Mouse (Mus musculus) monocyte, adult 2 months (primary cell): ENCODE data around the gene Ociad1.
"Not testable (repeated sequence)": the region's sequence is repeated elsewhere in the genome, so short reads cannot be mapped to it uniquely, and the experiment has no call there.

ENCODE experiments used
- DNase-seq, 2 experiments: peaks; one replicate each; pipeline ENCODE4 v3.0.0; 2022; ENCODE audit warnings: low spot score in 2 of 2, low read depth in 1 of 2

Ociad1 gene

DNA sequence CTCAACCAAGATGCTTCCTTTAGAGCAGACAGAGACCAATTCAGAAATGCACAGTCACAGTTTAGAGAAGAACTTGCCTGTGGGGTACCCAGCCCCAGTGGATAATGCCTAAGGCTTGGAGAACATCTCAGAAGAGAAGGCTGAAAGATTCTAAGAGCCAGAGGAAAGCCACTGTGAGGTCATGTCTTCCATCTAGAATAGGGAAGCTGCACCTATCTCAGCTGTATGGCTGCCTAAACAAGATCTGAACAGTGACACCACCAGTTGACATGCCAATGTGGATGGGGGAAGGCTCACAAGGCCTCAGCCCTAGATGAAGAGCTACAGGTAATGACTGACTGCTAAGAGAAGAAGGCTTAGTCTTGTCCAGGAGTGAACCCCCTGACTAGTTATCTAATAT is 8.5 kb upstream of the Ociad1 start:
- DNase-seq, result no peak

DNA sequence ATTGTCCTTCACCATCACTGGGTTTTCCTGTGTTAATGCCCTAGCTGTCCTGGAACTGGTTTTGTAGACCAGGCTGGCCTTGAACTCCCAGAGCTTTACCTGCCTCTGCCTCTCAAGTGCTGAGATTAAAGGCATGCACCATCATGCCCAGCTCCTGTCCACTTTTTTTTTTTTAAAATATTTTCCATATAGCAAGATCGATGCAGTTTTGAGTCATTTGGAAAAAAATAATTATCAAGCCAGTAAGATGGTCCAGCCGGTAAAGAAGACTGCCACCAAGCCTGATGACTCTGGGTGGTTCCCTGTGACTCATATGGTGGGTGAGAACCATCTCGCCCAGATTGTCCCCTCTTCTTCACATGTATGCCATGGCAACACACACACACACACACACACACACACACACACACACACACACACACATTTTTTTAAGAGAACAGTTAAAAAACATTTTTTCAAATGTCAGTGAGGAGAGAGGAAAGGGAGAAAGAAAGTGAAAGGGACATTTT is 7.1 kb upstream of the Ociad1 start:
- no peak for DNase-seq

DNA sequence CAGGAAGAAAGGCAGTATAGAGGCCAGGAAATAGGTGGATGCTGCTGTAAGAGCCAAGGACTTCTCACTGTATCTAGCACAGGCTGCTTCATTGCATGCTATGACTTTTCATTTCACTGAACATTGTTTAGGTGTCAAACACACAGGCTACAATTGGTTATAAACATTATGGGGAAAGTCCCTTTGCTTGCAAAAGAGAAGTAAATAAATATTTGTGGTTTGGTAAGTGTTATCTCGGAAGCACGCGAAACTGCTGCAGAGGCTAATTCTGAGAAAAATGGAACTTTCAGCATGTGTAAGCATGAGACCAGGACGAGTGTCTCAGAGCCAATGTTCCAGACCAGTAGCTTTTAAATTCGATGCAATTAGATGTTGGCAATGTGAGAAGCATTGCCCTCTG is 6.0 kb upstream of the Ociad1 start:
- no peak for DNase-seq

GRCm38 (mm10) chr5:73289900-73290299 is 2.7 kb upstream of the Ociad1 start:
- no peak for DNase-seq

GRCm38 (mm10) chr5:73293458-73293827 is 859 bp downstream of the Ociad1 start:
- DNase-seq, result no peak

GRCm38 (mm10) chr5:73295016-73295415 is 2.4 kb downstream of the Ociad1 start:
- no peak for DNase-seq

DNA sequence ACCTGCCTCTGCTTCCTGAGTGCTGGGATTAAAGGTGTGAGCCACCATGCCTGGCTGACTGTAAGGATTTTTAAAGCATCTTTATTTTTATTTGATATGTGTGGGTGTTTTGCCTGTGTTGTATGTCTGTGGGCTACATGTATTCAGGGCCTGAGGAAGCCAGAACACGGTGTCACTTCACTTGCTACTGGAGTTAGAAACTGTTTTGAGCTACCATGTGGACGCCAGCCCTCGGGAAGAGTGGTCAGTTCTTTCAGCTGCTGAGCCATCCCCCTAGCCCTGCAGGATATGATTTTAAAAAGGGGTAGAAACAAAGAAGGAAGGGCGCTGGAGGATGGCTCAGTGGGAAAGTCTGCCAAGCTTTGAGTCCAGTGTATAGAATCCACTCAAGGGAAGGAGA is 3.3 kb downstream of the Ociad1 start:
- no peak for DNase-seq

GRCm38 (mm10) chr5:73301601-73302307 is 9.2 kb downstream of the Ociad1 start:
- DNase-seq, result no peak

DNA sequence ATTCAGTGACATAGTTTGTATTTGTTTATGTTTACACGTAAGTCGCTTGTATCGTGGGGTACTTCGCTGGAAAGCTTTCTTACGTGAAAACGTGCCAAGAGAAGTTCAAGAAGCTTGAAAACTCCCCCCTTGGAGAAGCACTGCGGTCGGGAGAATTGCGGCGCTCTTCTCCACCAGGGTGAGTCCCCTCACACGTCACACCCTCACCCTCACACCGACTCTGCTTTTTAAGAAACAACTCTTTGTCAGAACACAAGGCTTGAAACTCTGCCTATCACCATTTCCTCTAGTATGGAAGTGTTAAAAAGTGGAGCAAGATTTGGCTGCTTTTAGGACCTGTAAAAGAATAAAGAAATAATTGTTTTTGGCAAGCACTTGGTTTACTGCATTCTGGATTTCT is 11.9 kb downstream of the Ociad1 start:
- no peak for DNase-seq

DNA sequence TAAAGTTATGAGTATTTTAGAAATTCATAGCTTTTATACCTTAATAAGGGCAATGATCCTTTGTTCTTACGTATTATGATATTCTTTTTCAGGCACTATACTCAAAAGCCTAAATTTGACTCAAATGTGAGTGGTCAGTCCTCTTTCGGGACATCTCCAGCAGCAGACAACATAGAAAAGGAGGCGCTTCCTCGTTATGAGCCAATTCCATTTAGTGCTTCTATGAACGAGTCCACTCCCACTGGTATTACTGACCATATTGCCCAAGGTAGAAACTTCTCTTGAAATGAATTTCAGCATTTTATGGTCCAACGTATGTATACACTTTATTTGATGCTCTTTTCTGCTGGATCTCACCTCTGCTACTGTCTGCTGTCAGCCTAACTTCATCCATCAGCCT is 13.9 kb downstream of the Ociad1 start:
- no peak for DNase-seq

GRCm38 (mm10) chr5:73307297-73307696 is 14.7 kb downstream of the Ociad1 start:
- DNase-seq, result no peak

- DNase-seq, result no peak
These were observed 16.9 kb downstream of the Ociad1 start for GRCm38 (mm10) chr5:73309496-73309895.

DNA sequence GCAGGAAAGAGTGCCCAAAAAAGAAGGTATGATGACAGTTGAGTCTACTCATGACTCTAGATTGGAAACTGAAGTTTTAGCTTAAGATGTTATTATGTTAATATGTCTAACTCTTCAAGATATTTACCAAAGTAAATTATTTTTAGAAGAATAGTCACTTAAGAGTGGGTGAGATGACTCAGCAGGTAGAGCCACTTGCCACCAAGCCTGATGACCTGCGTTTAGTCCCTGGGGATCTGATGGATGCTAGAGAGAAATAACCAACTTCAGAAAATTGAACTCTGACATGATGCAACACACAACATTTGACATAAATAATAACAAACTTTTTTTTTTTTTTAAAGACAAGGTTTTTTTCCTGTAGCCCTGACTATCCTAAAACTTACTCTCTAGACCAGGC is 17.8 kb downstream of the Ociad1 start:
- DNase-seq, result no peak

DNA sequence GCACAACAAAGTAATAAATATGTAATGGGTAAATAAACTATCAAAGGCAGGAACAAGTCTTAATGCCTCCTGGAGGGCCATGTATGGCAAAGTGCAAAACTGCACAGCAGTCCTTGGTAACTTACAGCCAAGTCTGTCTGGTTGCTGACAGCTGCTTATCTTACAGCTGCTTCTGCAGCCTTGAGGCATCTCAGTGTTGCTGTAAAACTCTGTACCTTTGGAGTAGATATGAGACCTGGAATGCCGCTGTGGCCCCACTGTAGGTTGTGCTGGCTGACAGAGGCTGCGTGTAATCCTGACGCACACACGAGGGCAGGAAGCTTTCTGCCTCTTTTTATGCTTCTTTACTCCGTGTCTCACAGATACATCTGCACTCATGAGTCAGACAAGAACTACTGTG is 18.9 kb downstream of the Ociad1 start:
- no peak for DNase-seq

DNA sequence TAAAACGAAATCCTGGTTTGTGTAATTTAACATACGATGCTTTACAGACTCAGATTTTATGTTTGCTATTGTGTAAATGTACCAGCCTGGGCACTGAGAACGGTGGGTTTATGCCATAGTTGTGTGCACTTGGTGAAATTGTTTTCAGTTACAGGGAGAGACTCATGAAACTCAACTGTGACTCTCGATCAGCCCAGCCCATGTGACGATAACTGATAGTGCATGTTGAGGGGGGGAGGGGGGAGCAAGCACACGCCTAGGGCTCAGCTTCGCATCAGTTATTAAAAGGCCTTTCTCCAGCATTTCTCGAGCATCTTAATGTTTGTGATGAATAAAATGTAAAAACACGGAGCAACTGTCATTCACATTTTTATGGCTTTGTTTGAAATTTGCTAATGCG is 21.0 kb downstream of the Ociad1 start:
- DNase-seq, result no peak

- no peak for DNase-seq
These were observed 22.1 kb downstream of the Ociad1 start for GRCm38 (mm10) chr5:73314654-73315053.

DNA sequence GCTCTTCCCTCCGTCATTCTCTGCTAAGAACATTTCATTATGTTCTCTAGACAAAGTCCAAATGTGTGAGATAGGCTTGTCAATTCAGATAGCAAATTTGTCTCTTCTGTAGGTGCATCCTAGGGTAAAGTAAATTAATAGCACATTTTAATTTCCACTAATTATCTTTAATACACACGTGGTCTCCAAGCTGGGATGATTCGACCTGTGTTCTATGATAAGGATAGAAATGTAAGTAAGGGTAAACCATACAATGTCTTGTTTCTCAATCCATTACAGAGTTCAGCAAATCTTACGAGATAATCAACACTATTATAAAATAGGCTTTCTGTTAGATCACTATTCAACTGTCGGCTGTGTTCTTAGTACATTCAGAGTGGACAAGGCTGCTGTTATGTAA is 26.7 kb downstream of the Ociad1 start:
- DNase-seq, result no peak

DNA sequence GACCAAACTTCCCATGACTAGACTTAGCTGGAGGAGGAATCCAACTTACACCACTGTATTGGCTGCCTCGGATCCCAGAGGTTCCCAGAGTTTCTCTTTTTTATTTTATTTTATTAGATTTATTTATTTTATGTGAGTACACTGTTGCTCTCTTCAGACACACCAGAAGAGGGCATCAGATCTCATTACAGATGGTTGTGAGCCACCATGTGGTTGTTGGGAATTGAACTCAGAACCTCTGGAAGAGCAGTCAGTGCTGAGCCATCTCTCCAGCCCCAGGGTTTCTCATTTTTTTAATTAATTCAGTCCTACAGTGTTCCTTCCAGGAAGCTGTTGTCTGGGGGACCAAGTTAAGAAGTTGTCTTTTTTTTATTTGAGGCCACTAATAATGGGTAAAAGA is 30.1 kb downstream of the Ociad1 start:
- DNase-seq, result not testable (repeated sequence)

- no peak for DNase-seq
These were observed 31.0 kb downstream of the Ociad1 start for GRCm38 (mm10) chr5:73323602-73324001.

GRCm38 (mm10) chr5:73324526-73325170 is 32.1 kb downstream of the Ociad1 start:
- no peak for DNase-seq

DNA sequence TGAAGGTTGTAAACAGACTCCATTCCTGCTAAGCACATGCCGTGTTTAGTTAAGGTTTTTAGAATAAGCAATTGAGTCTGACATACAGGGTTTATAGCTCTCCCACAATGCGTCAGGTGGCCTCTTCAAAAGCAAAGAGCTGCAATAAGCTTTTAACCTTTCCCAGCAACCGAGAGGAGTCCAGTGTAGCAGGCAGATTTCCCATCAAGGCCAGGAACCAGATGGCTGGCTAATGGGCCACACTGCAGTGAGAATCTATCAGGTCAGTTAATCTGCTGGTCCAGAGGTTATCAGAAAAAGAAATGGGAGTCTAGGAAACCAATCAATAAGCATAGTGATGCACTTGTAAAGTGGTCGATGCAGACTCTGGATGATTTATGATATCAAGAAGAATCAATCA is 38.4 kb downstream of the Ociad1 start:
- DNase-seq, result no peak

- DNase-seq, result no peak
These were observed 43.9 kb downstream of the Ociad1 start for GRCm38 (mm10) chr5:73336448-73336847.
